ENCODE assay signal across 8 mouse cellular contexts in the genomic region with DNA sequence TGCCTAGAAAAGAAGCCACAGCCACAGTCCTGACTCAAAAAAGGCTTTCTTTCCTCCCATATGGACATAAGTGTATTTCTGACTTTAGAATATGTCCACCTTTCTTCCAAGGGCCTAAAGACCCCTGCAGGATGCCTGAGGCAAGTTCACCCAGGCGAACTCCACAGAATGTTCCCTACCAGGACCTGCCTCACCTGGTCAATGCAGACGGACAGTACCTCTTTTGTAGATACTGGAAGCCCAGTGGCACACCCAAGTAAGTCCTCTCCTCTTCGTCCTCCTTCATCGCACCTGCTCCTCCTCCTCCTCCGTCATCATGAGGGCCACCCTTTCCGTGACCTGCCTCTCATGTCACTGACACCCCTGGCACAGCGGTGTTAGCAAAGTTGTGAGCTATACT. TPM values are rescaled to one million over a fixed set of nuclear protein-coding genes. Genes with fewer than 3 reads are reported as not detected.
DNase-seq lines count a peak whose midpoint lies in the region; ATAC-seq and TF ChIP-seq lines count a peak whose summit lies in the region.

No protein-coding gene starts in this region.

- H3K4me2 ChIP-seq in hindbrain, postnatal 0 days (ENCODE audit: low read depth, low read length) = peak overlapping the region; percentile 98

- H3K4me1 ChIP-seq in kidney, adult 2 months (ENCODE audit: control insufficient read depth, insufficient read depth, low read length) = peaks cover 22% of the 10 kb centered on the region
- peaks cover 17% of the 10 kb centered on the region for H3K4me1 ChIP-seq in hindbrain, postnatal 0 days (ENCODE audit: insufficient read depth, low read length)
- H3K4me1 ChIP-seq in megakaryocyte, embryonic 14.5 days = peaks cover 36% of the 10 kb centered on the region
- H3K4me1 ChIP-seq in thymus, adult 2 months (replicated peaks; ENCODE audit: control insufficient read depth, insufficient read depth, low read length) = peaks cover 2% of the 10 kb centered on the region; the same call in 1 of the 2 replicates

- no peaks in the 10 kb centered on the region for H3K9me3 ChIP-seq in hindbrain, postnatal 0 days (ENCODE audit: low read length)
- no peaks in the 10 kb centered on the region for H3K9me3 ChIP-seq in megakaryocyte, embryonic 14.5 days

- no peak overlapping the region; the same call in 1 of the 2 replicates for H3K9ac ChIP-seq in hindbrain, postnatal 0 days (replicated peaks; ENCODE audit: low read length)

- H3K36me3 ChIP-seq in kidney, adult 2 months (ENCODE audit: control insufficient read depth, insufficient read depth, low read length) = no peaks in the 10 kb centered on the region
- no peaks in the 10 kb centered on the region for H3K36me3 ChIP-seq in hindbrain, postnatal 0 days (ENCODE audit: insufficient read depth, low read length)
- H3K36me3 ChIP-seq in megakaryocyte, embryonic 14.5 days (replicated peaks; ENCODE audit: low read length) = no peaks in the 10 kb centered on the region
- H3K36me3 ChIP-seq in thymus, adult 2 months (ENCODE audit: control insufficient read depth, insufficient read depth, low read length) = no peaks in the 10 kb centered on the region

- no peak overlapping the region; the same call in 1 of the 2 replicates for H3K27ac ChIP-seq in kidney, adult 2 months (ENCODE audit: insufficient read depth, low read depth, low read length)
- H3K27ac ChIP-seq in hindbrain, postnatal 0 days = peak overlapping the region; percentile 81
- H3K27ac ChIP-seq in thymus, adult 2 months (ENCODE audit: control insufficient read depth, insufficient read depth, low read length) = no peak overlapping the region

- TF ChIP-seq POLR2A in kidney, adult 2 months (IDR thresholded peaks at IDR 0.05; ENCODE audit: low read depth, low read length) = no peak
- no peak for TF ChIP-seq POLR2A in thymus, adult 2 months (IDR thresholded peaks at IDR 0.05; ENCODE audit: control insufficient read depth, extremely low read depth, insufficient read depth, low read length, poor library complexity)

- no peak for ATAC-seq in hindbrain, postnatal 0 days

- WGBS in kidney, adult 2 months = 52% methylated on average over 7 of the region's 7 CpGs
- 57% methylated on average over 7 of the region's 7 CpGs for WGBS in hindbrain, postnatal 0 days
- 80% methylated on average over 7 of the region's 7 CpGs for WGBS in thymus, adult 2 months

- H3K4me3 ChIP-seq in kidney, adult 2 months (ENCODE audit: insufficient read depth, low read depth, low read length) = peak overlapping the region; percentile 2; the same call in 1 of the 2 replicates
- peak overlapping the region; percentile 71 for H3K4me3 ChIP-seq in hindbrain, postnatal 0 days (ENCODE audit: low read length)
- peak overlapping the region; percentile 77 for H3K4me3 ChIP-seq in megakaryocyte, embryonic 14.5 days (replicated peaks)
- H3K4me3 ChIP-seq in thymus, adult 2 months (ENCODE audit: control insufficient read depth, insufficient read depth, low read length) = no peak overlapping the region

- peak; percentile 34 for TF ChIP-seq CTCF in kidney, adult 2 months (conservative IDR thresholded peaks at IDR 0.05; ENCODE audit: insufficient read depth, insufficient read length, low read depth, low read length)
- TF ChIP-seq CTCF in hindbrain, postnatal 0 days (IDR thresholded peaks at IDR 0.05; ENCODE audit: low read depth) = peak; percentile 63
- no peak for TF ChIP-seq CTCF in thymus, adult 2 months (IDR thresholded peaks at IDR 0.05; ENCODE audit: borderline replicate concordance, control insufficient read depth, extremely low read depth, insufficient read depth, low read length, poor library complexity)

- H3K27me3 ChIP-seq in kidney, adult 2 months (replicated peaks; ENCODE audit: control insufficient read depth, insufficient read depth, low read length) = no peaks in the 10 kb centered on the region
- H3K27me3 ChIP-seq in hindbrain, postnatal 0 days (ENCODE audit: insufficient read depth, low read length) = no peaks in the 10 kb centered on the region
- H3K27me3 ChIP-seq in megakaryocyte, embryonic 14.5 days (replicated peaks) = peaks cover 85% of the 10 kb centered on the region
- H3K27me3 ChIP-seq in thymus, adult 2 months (ENCODE audit: control insufficient read depth, insufficient read depth, low read length) = no peaks in the 10 kb centered on the region; the same call in 1 of the 2 replicates

- DNase-seq in kidney, adult 2 months = peak; percentile 36
- DNase-seq in kidney, adult 8-10 months = no peak
- peak; percentile 61 for DNase-seq in cerebellum, adult 9-11 months
- DNase-seq in hindbrain, postnatal 0 days (ENCODE audit: low spot score) = no peak
- no peak for DNase-seq in adrenal gland, adult 8-10 months
- DNase-seq in testis, postnatal 14 days (ENCODE audit: low spot score) = no peak
- no peak for DNase-seq in thymus, adult 2 months

RNA-seq across cellular contexts. Expression of gene Mgll, which starts 1.4 kb away (rescaled TPM):
- 152 and 159 TPM in 2 replicates for polyA plus RNA-seq in kidney, adult 2 months (2012; rRNA removed)
- 105 and 126 TPM in 2 replicates for total RNA-seq in hindbrain, postnatal 0 days (2014; rRNA removed)
- 148 and 158 TPM in 2 replicates for polyA plus RNA-seq in hindbrain, postnatal 0 days (2015; fragmentation: Nextera tagmentation; extraction: Ambion mirVana)
- 3.9 and 6.7 TPM in 2 replicates for polyA plus RNA-seq in megakaryocyte, embryonic 14.5 days (2012; ENCODE audit: insufficient read depth, low replicate concordance)
- 100 to 1,000 TPM in 3 of 4 experiments, 10 to 100 TPM in 1; 99.2 to 165 (median 135) TPM for total RNA-seq in adrenal gland, adult 8-10 months (2022)
- 60.3 and 61.4 TPM in 2 replicates for polyA plus RNA-seq in thymus, adult 2 months (2012; rRNA removed)

Comparison
In these comparisons a context has a peak if more than half of its experiments do, and no peak if none do; other contexts are left out.
1. DNase-seq: peak in kidney, adult 2 months (single experiment) and cerebellum, adult 9-11 months (single experiment); none in kidney, adult 8-10 months (0 of 2), hindbrain, postnatal 0 days (single experiment), adrenal gland, adult 8-10 months (single experiment), testis, postnatal 14 days (single experiment) and thymus, adult 2 months (single experiment).